Mouse (Mus musculus) neural tube, embryonic 10.5 days (tissue): ENCODE data around the gene Ccr7.

Experiments
- DNase-seq: peaks from one replicate; pipeline ENCODE4 v3.0.0-alpha.2; 2017; ENCODE audit warnings: low spot score; ENCODE audit errors: extremely low spot score

Gene Ccr7

GRCm38 (mm10) chr11:99138976-99139375 is 15.9 kb downstream of the Ccr7 start:
- no peak for DNase-seq

- DNase-seq, result no peak
These were observed 17.5 kb downstream of the Ccr7 start for GRCm38 (mm10) chr11:99137385-99137784.

GRCm38 (mm10) chr11:99136961-99137360 is 17.9 kb downstream of the Ccr7 start:
- no peak for DNase-seq

- no peak for DNase-seq
These were observed 18.5 kb downstream of the Ccr7 start for GRCm38 (mm10) chr11:99136361-99136760.

- DNase-seq, result no peak
These were observed 19.8 kb downstream of the Ccr7 start for GRCm38 (mm10) chr11:99135047-99135440.

GRCm38 (mm10) chr11:99134266-99135046 is 20.4 kb downstream of the Ccr7 start:
- DNase-seq, result no peak

GRCm38 (mm10) chr11:99133285-99133897 is 21.5 kb downstream of the Ccr7 start:
- no peak for DNase-seq

GRCm38 (mm10) chr11:99132091-99132730 is 22.7 kb downstream of the Ccr7 start:
- peak; percentile 86 for DNase-seq

- DNase-seq, result no peak
These were observed 23.4 kb downstream of the Ccr7 start for GRCm38 (mm10) chr11:99131463-99131840.

GRCm38 (mm10) chr11:99130736-99131462 is 24.0 kb downstream of the Ccr7 start:
- no peak for DNase-seq

- no peak for DNase-seq
These were observed 25.6 kb downstream of the Ccr7 start for GRCm38 (mm10) chr11:99129287-99129686.

- DNase-seq, result no peak
These were observed 26.8 kb downstream of the Ccr7 start for GRCm38 (mm10) chr11:99127785-99128682.

GRCm38 (mm10) chr11:99126482-99127253 is 28.2 kb downstream of the Ccr7 start:
- DNase-seq, result no peak

GRCm38 (mm10) chr11:99124635-99125029 is 30.2 kb downstream of the Ccr7 start:
- DNase-seq, result no peak

- no peak for DNase-seq
These were observed 30.8 kb downstream of the Ccr7 start for GRCm38 (mm10) chr11:99123977-99124634.

GRCm38 (mm10) chr11:99122703-99123102 is 32.2 kb downstream of the Ccr7 start:
- DNase-seq, result no peak

- no peak for DNase-seq
These were observed 33.7 kb downstream of the Ccr7 start for GRCm38 (mm10) chr11:99121218-99121631.

GRCm38 (mm10) chr11:99120524-99121217 is 34.2 kb downstream of the Ccr7 start:
- no peak for DNase-seq

GRCm38 (mm10) chr11:99118963-99119362 is 35.9 kb downstream of the Ccr7 start:
- DNase-seq, result no peak
